Mouse (Mus musculus) cortical plate, adult 2 months (tissue): ENCODE results near the gene Ccdc180.

Experiments
- CTCF ChIP-seq: fragments of 200-500 bp; IDR thresholded peaks from 2 replicates; pipeline ENCODE4 v1.5.1; 2011; ENCODE audit warnings: mild to moderate bottlenecking, control low read depth, low read length; ENCODE audit not compliant: insufficient read depth; ENCODE audit errors: extremely low read depth
- POLR2A ChIP-seq: fragments of 200-500 bp; IDR thresholded peaks from 2 replicates; pipeline ENCODE4 v1.6.1; 2011; ENCODE audit warnings: mild to moderate bottlenecking, low read length, control low read depth; ENCODE audit not compliant: insufficient read depth; ENCODE audit errors: extremely low read depth

GRCm38 (mm10) chr4:45917091-45917490 lies 27.0 kb downstream of the Ccdc180 start:
- TF ChIP-seq POLR2A: no peak
- no peak for TF ChIP-seq CTCF
